Mouse (Mus musculus): ENCODE data around the gene Scfd1. TPM values are rescaled to one million over a fixed set of nuclear protein-coding genes. Genes with fewer than 3 reads are reported as not detected.

Scfd1 gene
- 23.7 and 35.3 TPM in 2 replicates for total RNA-seq (2012; rRNA removed)

DNA sequence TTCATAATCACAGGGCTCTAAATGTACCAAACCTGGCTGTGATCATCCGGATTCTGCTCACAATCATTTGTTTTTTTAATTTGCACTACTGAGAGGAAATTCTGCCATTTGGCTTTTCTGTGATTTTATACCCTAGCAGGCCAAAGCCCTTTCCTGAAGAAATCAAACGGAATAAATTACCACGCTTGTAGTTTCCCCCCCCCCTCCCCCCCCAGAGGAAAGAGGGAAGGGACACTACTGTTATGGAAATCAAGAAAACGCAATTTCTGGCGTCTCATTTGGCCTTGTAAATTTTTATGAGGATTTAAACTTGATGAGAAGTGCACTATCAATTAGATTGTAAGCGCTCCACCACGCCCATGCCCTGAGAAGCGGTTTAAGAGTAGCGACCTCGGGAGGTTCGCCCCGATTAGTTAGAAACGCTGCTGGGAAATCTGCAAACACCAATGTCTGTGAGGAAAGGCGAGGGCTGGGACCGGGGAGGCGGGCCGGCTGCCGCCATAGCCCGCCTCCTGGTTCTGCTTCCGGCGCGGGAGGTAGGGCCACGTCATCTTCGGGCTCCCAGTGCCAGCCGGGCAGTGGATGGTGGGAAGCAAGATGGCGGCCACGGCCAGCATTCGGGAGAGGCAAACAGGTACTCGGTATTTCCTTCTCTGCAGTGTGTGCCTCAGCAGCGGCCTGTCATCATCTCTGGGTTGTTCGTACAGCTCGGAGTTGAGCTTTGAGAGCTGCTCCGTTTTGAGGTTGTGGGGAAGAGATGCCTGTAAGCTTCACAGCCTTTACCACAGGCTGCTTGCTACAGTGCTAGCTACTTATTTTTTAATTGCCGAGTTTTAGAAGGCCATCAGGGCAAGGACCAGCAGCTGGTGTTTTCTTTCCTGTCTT is at the start of gene Scfd1:
Scfd1 (plus strand) TSS at position 508 of the 885 bp plus-strand sequence.
- no peaks in the 10 kb centered on the region; the same call in 1 of the 2 replicates for H3K36me3 ChIP-seq (ENCODE audit: control insufficient read depth, insufficient read depth, low read length, poor library complexity, severe bottlenecking)
- H3K9me3 ChIP-seq (ENCODE audit: control insufficient read depth, insufficient read depth, low read depth, low read length): no peaks in the 10 kb centered on the region
- peak within 1 kb of the TSS; percentile 89 for H3K9ac ChIP-seq (ENCODE audit: insufficient read depth, low read depth, low read length, poor library complexity, severe bottlenecking)
- TF ChIP-seq ZC3H11A (IDR thresholded peaks at IDR 0.05; ENCODE audit: borderline replicate concordance, low read depth, low read length): no peak
- no peak for TF ChIP-seq CHD2 (IDR thresholded peaks at IDR 0.05; ENCODE audit: low read depth, low read length)
- peak; percentile 53; the same call in 1 of the 2 replicates for TF ChIP-seq HCFC1 (IDR thresholded peaks at IDR 0.05; ENCODE audit: borderline replicate concordance, insufficient read depth, low read length)
- no peak for TF ChIP-seq MAFK (IDR thresholded peaks at IDR 0.05; ENCODE audit: insufficient read depth, low read depth, low read length)
- 0 out of 2 replicates have a peak, but pooled peaks have one; percentile 36 for TF ChIP-seq ZNF384 (IDR thresholded peaks at IDR 0.05; ENCODE audit: low read depth, low read length)
- in situ Hi-C loops (cut with MboI; ENCODE audit: low sequenced_read_pairs in 2 of 2, unreplicated experiment in 2 of 2): no loop called here
- H3K27ac ChIP-seq (ENCODE audit: insufficient read depth, low read depth, low read length, poor library complexity, severe bottlenecking): peak within 1 kb of the TSS; percentile 54; the same call in 1 of the 2 replicates
- DNase-seq (ENCODE audit: low read depth, low spot score): peak; percentile 84
- peaks cover 0 to 2% of the 10 kb centered on the region in 2 experiments; a peak in 1 of 4 replicates for H3K4me1 ChIP-seq (ENCODE audit: control insufficient read depth in 2 of 2, insufficient read depth in 2 of 2, low read length in 2 of 2, poor library complexity in 1 of 2)
- peak within 1 kb of the TSS; percentile 73 to 82 for H3K4me3 ChIP-seq (ENCODE audit: insufficient read depth in 1 of 2, low read depth in 1 of 2, low read length in 2 of 2, poor library complexity in 1 of 2, severe bottlenecking in 1 of 2)

DNA sequence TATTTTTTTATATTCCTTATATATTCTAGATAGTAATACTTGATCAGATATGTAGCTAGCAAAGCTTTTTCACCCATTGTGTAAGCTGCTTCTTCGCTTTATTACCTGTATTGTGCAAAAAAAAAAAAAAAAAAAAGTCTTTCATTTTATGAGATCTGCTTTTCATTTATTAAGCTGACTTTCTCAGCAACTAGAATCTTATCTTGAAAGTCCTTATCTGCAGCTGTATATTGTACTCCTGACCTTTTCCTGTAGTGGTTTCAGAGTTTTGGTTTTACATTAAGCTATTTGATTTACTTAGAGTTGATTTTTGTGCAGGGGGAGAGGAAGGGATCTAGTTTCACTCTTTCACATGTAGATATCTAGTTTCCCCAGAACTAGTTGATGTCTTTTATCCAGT is 40.3 kb upstream of the Scfd1 start:
- Histone ChIP-seq H3K36me3 (ENCODE audit: control insufficient read depth, insufficient read depth, low read length, poor library complexity, severe bottlenecking) (no peaks in the 10 kb centered on the region), H3K4me1 (ENCODE audit: control insufficient read depth in 2 of 2, insufficient read depth in 2 of 2, low read length in 2 of 2, poor library complexity in 1 of 2) (no peaks in the 10 kb centered on the region), H3K27ac (ENCODE audit: insufficient read depth, low read depth, low read length, poor library complexity, severe bottlenecking) (no peak overlapping the region), H3K9ac (ENCODE audit: insufficient read depth, low read depth, low read length, poor library complexity, severe bottlenecking) (no peak overlapping the region), H3K4me3 (ENCODE audit: insufficient read depth in 1 of 2, low read depth in 1 of 2, low read length in 2 of 2, poor library complexity in 1 of 2, severe bottlenecking in 1 of 2) (no peak overlapping the region), H3K9me3 (ENCODE audit: control insufficient read depth, insufficient read depth, low read depth, low read length) (no peaks in the 10 kb centered on the region)
- no peak for DNase-seq (ENCODE audit: low read depth, low spot score)
- in situ Hi-C loops (cut with MboI; ENCODE audit: low sequenced_read_pairs in 2 of 2, unreplicated experiment in 2 of 2): no loop called here
- TF ChIP-seq HCFC1 (IDR thresholded peaks at IDR 0.05; ENCODE audit: borderline replicate concordance, insufficient read depth, low read length): no peak
- TF ChIP-seq ZC3H11A (IDR thresholded peaks at IDR 0.05; ENCODE audit: borderline replicate concordance, low read depth, low read length): no peak
- no peak for TF ChIP-seq CHD2 (IDR thresholded peaks at IDR 0.05; ENCODE audit: low read depth, low read length)
- TF ChIP-seq ZNF384 (IDR thresholded peaks at IDR 0.05; ENCODE audit: low read depth, low read length): no peak
- no peak for TF ChIP-seq MAFK (IDR thresholded peaks at IDR 0.05; ENCODE audit: insufficient read depth, low read depth, low read length)

DNA sequence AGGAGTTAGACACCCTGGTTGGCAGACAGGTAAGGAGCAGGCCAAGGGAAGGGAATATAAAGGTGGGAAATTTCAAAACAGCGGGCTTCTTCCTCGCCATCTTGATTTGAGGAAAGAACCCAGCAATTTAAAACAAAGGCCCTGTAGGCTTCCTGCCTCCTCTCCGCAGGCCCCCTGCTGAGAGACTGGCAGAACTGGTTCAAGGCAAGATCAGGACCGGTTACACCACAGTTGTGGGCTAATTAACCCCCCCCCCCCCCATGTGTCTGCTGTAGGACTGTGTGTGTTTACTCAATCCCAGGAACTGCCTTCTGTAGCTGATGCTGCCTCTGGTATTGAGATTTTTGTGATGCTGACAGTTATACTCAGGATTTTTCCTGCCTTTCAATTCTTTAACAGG is 31.2 kb upstream of the Scfd1 start:
- peak overlapping the region; percentile 42 to 55 for H3K4me3 ChIP-seq (ENCODE audit: insufficient read depth in 1 of 2, low read depth in 1 of 2, low read length in 2 of 2, poor library complexity in 1 of 2, severe bottlenecking in 1 of 2)
- H3K9me3 ChIP-seq (ENCODE audit: control insufficient read depth, insufficient read depth, low read depth, low read length): no peaks in the 10 kb centered on the region
- DNase-seq (ENCODE audit: low read depth, low spot score): peak; percentile 60
- in situ Hi-C loops (cut with MboI; ENCODE audit: low sequenced_read_pairs in 2 of 2, unreplicated experiment in 2 of 2): no loop called here
- peak overlapping the region; percentile 8; the same call in 1 of the 2 replicates for H3K27ac ChIP-seq (ENCODE audit: insufficient read depth, low read depth, low read length, poor library complexity, severe bottlenecking)
- H3K4me1 ChIP-seq (ENCODE audit: control insufficient read depth in 2 of 2, insufficient read depth in 2 of 2, low read length in 2 of 2, poor library complexity in 1 of 2): peaks cover 0 to 9% of the 10 kb centered on the region in 2 experiments; a peak in 2 of 4 replicates
- H3K9ac ChIP-seq (ENCODE audit: insufficient read depth, low read depth, low read length, poor library complexity, severe bottlenecking): no peak overlapping the region; the same call in 1 of the 2 replicates
- no peak for TF ChIP-seq CHD2 (IDR thresholded peaks at IDR 0.05; ENCODE audit: low read depth, low read length)
- no peak for TF ChIP-seq ZNF384 (IDR thresholded peaks at IDR 0.05; ENCODE audit: low read depth, low read length)
- no peak for TF ChIP-seq ZC3H11A (IDR thresholded peaks at IDR 0.05; ENCODE audit: borderline replicate concordance, low read depth, low read length)
- no peak for TF ChIP-seq MAFK (IDR thresholded peaks at IDR 0.05; ENCODE audit: insufficient read depth, low read depth, low read length)
- no peak for TF ChIP-seq HCFC1 (IDR thresholded peaks at IDR 0.05; ENCODE audit: borderline replicate concordance, insufficient read depth, low read length)
- no peaks in the 10 kb centered on the region for H3K36me3 ChIP-seq (ENCODE audit: control insufficient read depth, insufficient read depth, low read length, poor library complexity, severe bottlenecking)

DNA sequence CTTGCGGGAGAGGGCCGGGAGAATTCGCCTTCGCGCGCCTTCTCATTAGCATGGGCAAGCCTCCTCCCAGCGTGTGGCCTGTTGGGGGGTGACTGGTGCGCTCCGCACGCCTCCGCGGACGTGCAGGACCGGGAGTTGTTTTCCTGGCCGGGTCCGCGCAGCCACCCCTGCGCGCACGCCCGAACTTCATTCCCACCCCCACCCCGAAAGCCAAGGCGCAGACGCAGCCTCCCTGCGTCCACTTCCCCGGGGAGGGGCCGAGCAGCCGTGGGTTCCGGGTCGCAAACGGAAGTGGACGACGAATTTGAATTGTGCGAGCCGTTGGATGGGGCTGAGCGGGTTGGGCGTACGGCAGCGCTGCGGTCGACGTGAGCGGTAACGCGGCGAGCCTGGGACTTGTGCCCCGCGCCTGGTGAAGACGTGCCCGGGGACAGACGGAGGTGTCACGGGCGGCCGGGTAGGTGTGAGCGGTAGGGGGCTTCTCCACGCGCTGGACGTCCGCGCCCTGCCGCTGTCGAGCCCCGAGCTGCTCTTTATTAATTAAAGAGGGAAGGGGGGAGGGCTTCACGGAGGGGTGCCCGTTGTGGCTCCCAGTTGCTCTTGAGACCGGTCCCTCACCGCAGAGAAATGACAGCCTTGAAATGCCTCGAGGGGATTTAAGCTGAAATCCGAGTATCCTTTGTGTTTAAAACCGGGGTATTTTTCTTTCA is 29.2 kb upstream of the Scfd1 start, which contains the start of gene G2e3:
G2e3 (plus strand) TSS at position 74 of the 710 bp plus-strand sequence.
- H3K36me3 ChIP-seq (ENCODE audit: control insufficient read depth, insufficient read depth, low read length, poor library complexity, severe bottlenecking): peaks cover 4% of the 10 kb centered on the region
- H3K27ac ChIP-seq (ENCODE audit: insufficient read depth, low read depth, low read length, poor library complexity, severe bottlenecking): peak within 1 kb of the TSS; percentile 92
- H3K9ac ChIP-seq (ENCODE audit: insufficient read depth, low read depth, low read length, poor library complexity, severe bottlenecking): peak within 1 kb of the TSS; percentile 88
- in situ Hi-C loops (cut with MboI; ENCODE audit: low sequenced_read_pairs in 2 of 2, unreplicated experiment in 2 of 2): no loop called here
- peaks cover 0 to 10% of the 10 kb centered on the region in 2 experiments; a peak in 2 of 4 replicates for H3K4me1 ChIP-seq (ENCODE audit: control insufficient read depth in 2 of 2, insufficient read depth in 2 of 2, low read length in 2 of 2, poor library complexity in 1 of 2)
- H3K9me3 ChIP-seq (ENCODE audit: control insufficient read depth, insufficient read depth, low read depth, low read length): no peaks in the 10 kb centered on the region
- peak; percentile 75 for DNase-seq (ENCODE audit: low read depth, low spot score)
- no peak for TF ChIP-seq CHD2 (IDR thresholded peaks at IDR 0.05; ENCODE audit: low read depth, low read length)
- TF ChIP-seq HCFC1 (IDR thresholded peaks at IDR 0.05; ENCODE audit: borderline replicate concordance, insufficient read depth, low read length): peak; percentile 58; the same call in 1 of the 2 replicates
- no peak for TF ChIP-seq ZC3H11A (IDR thresholded peaks at IDR 0.05; ENCODE audit: borderline replicate concordance, low read depth, low read length)
- TF ChIP-seq ZNF384 (IDR thresholded peaks at IDR 0.05; ENCODE audit: low read depth, low read length): no peak
- peak within 1 kb of the TSS; percentile 77 to 82 for H3K4me3 ChIP-seq (ENCODE audit: insufficient read depth in 1 of 2, low read depth in 1 of 2, low read length in 2 of 2, poor library complexity in 1 of 2, severe bottlenecking in 1 of 2)
